Mouse (Mus musculus) forebrain, embryonic 15.5 days (tissue): Measurements from ENCODE around the gene Gyg. TPM values are rescaled to one million over a fixed set of nuclear protein-coding genes. Genes with fewer than 3 reads are reported as not detected.
A peak's percentile ranks its signal among the peaks of the same experiment; 100 is the strongest.

Source experiments
- ATAC-seq: fragments of 200-750 bp; cut with Nextera tagmentation; replicated peaks from 2 replicates; pipeline ENCODE4 v1.8.0; 2017; ENCODE audit warnings: mild to moderate bottlenecking, moderate TSS enrichment, moderate library complexity
- H3K27ac ChIP-seq: fragments of 300-500 bp; sonication (generic); replicated peaks from 2 replicates; pipeline ENCODE4 v1.5.1; 2015; ENCODE audit warnings: mild to moderate bottlenecking, inconsistent platforms
- H3K27me3 ChIP-seq: fragments of 300-500 bp; sonication (generic); 2 replicates; pipeline ENCODE4 v1.6.1; 2015; ENCODE audit warnings: inconsistent platforms
- H3K36me3 ChIP-seq: fragments of 300-500 bp; sonication (generic); 2 replicates; pipeline ENCODE4 v1.6.1; 2015; ENCODE audit warnings: mild to moderate bottlenecking, inconsistent platforms
- H3K4me1 ChIP-seq: fragments of 300-500 bp; sonication (generic); 2 replicates; pipeline ENCODE4 v1.6.1; 2015; ENCODE audit warnings: inconsistent platforms
- H3K4me2 ChIP-seq: fragments of 300-500 bp; sonication (generic); replicated peaks from 2 replicates; pipeline ENCODE4 v1.6.1; 2015; ENCODE audit warnings: mild to moderate bottlenecking, inconsistent platforms
- H3K4me3 ChIP-seq: fragments of 300-500 bp; sonication (generic); 2 replicates; pipeline ENCODE4 v1.5.1; 2015; ENCODE audit warnings: mild to moderate bottlenecking, inconsistent platforms
- H3K9ac ChIP-seq: fragments of 300-500 bp; sonication (generic); replicated peaks from 2 replicates; pipeline ENCODE4 v1.6.1; 2015; ENCODE audit warnings: mild to moderate bottlenecking, inconsistent platforms
- H3K9me3 ChIP-seq: fragments of 300-500 bp; sonication (generic); 2 replicates; pipeline ENCODE4 v1.6.1; 2016; ENCODE audit warnings: inconsistent platforms
- WGBS: fragments of 180-500 bp; shearing (Covaris S2); methylation state at CpG from one replicate; pipeline ENCODE4 v1.1.7; 2015; ENCODE audit warnings: mixed read lengths; 5-methylcytosine and 5-hydroxymethylcytosine counted together
- polyA plus RNA-seq: library from polyadenylated mRNA; unstranded; fragments of >200 nt; fragmentation: Nextera tagmentation; extraction: Ambion mirVana; gene quantifications from 2 replicates; pipeline ENCODE4 v1.2.1, GENCODE M21; 2015

The Gyg gene
- polyA plus RNA-seq, result 29.4 and 30.9 TPM in 2 replicates

DNA sequence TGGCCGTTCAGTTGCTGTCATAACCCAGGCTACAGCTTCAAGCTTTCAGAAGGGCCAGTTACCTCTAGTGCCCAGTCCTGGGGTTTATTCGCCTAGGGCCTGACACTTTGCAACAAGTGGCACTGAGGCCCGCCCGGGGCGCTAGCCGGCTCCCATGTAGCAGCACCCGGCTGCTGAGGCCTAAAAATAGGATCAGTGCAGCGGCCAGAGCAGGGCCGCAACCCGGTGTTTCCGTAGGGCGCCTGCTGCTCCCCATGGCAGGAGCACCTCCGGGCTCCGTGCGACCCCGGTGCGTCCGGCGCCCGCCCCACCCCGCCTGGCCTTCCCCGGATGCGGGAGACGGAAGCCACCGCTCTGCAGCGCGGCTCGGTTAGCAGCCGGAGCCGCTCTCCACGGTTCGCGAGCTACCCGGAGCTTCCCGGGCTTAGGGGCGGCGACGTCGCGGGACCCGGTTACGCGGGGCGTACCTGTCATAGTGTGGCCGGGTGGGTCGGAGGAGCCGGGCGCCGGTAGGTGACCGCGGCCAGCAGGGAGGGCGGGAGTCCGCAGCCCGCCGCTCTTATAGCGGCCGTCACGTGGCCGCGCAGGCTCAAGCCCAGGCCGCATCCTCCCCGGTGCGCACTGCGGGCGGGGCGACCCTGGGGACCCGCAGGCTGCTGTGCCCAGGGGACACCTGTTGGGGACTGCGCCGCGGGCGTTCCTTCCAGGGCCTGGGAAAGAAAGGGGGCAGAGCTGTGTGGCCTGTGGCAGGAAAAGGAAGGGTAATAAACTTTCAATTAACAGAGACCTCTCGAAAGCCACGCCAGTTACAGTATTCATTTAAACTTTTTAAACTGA, at the start of gene Gyg:
Gene Gyg (minus strand): TSS at position 787 of the 837 bp plus-strand sequence.
- no peak within 1 kb of the TSS for H3K27ac ChIP-seq
- H3K4me1 ChIP-seq, result peaks cover 7% of the 10 kb centered on the region
- peak within 1 kb of the TSS; percentile 75 for H3K4me3 ChIP-seq
- H3K9ac ChIP-seq, result peak within 1 kb of the TSS; percentile 71
- H3K36me3 ChIP-seq, result peaks cover under 1% of the 10 kb centered on the region; the same call in 1 of the 2 replicates
- ATAC-seq, result peak; percentile 95
- no peaks in the 10 kb centered on the region for H3K27me3 ChIP-seq
- peaks cover 5% of the 10 kb centered on the region; the same call in 1 of the 2 replicates for H3K9me3 ChIP-seq
- H3K4me2 ChIP-seq, result peak within 1 kb of the TSS; percentile 77
- WGBS, result under 1% methylated on average over 72 of the region's 73 CpGs

DNA sequence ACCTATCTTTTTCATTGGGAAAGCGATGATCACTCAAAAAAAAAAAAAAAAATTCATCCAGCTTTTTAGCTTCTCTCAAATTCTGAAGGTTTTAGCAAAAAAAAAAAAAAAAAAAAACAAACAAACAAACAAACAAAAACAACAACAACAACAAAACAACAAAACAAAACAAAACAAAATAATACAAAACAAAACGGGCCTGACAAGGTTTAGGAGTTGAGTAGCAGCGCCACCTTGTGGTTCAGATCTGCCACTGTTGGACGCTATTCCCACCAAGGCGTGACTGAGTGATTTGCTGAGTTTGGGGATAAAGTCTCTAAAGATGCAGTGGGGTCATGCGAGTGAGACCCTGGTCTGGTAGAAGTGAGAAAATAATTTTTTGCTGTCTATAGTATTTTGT, 43.8 kb upstream of the Gyg start:
- no peaks in the 10 kb centered on the region for H3K36me3 ChIP-seq
- peak; percentile 72; the same call in 1 of the 2 replicates for ATAC-seq
- no peaks in the 10 kb centered on the region for H3K4me1 ChIP-seq
- no peaks in the 10 kb centered on the region for H3K27me3 ChIP-seq
- H3K4me3 ChIP-seq, result no peak overlapping the region
- no peak overlapping the region for H3K4me2 ChIP-seq
- 27% methylated on average over 6 of the region's 6 CpGs for WGBS
- no peaks in the 10 kb centered on the region for H3K9me3 ChIP-seq
- H3K27ac ChIP-seq, result no peak overlapping the region
- H3K9ac ChIP-seq, result no peak overlapping the region

DNA sequence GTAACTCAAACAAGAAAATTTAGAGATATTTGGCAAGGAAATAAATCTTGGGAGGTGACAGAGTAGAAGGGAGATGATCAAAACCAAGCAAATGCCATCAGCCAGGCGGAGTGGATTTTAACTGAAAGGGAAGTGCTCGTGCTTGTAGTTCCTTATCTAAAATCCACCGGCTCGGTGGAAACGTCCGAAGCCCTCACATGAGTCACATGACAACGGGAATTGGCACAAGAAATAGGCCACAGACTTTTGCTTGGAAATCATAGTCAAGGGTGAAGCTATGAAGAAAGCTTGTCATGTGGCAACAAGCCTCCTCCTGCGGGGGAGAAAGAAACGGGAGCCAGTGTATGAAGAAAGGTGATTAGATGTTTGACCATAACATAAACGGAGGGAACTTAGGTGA, 42.8 kb upstream of the Gyg start:
- no peak for ATAC-seq
- WGBS, result 91% methylated on average over 10 of the region's 10 CpGs
- no peaks in the 10 kb centered on the region for H3K27me3 ChIP-seq
- H3K27ac ChIP-seq, result no peak overlapping the region
- no peak overlapping the region for H3K4me3 ChIP-seq
- H3K9me3 ChIP-seq, result no peaks in the 10 kb centered on the region
- H3K4me2 ChIP-seq, result no peak overlapping the region
- no peaks in the 10 kb centered on the region for H3K4me1 ChIP-seq
- no peaks in the 10 kb centered on the region for H3K36me3 ChIP-seq
- no peak overlapping the region for H3K9ac ChIP-seq

- H3K27ac ChIP-seq, result no peak overlapping the region
- H3K36me3 ChIP-seq, result no peaks in the 10 kb centered on the region
- no peak overlapping the region for H3K4me2 ChIP-seq
- no peak overlapping the region for H3K9ac ChIP-seq
- H3K9me3 ChIP-seq, result no peaks in the 10 kb centered on the region
- no peak overlapping the region for H3K4me3 ChIP-seq
- 82% methylated on average over 5 of the region's 5 CpGs for WGBS
- ATAC-seq, result no peak
- H3K4me1 ChIP-seq, result no peaks in the 10 kb centered on the region
- H3K27me3 ChIP-seq, result no peaks in the 10 kb centered on the region
Observed at GRCm38 (mm10) chr3:20188976-20189675, 34.0 kb upstream of the Gyg start.

DNA sequence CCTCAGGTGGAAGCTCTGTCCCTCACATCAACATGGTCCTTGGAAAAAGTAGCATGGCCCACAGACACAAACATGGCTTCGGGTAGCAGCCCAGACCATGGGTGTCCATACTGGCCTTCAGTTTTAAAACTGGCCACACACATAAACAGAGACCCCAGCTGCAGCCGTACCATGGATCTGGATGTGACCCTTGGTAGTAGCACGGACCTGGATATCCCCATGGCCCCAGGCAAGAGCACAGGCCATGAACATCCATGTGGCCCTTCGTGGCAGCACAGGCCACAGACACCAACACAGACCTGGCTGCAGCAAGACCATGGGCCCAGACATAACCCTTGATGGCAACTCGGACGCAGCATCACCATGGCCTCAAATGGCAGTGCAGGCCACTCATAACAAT, 17.3 kb upstream of the Gyg start:
- Histone ChIP-seq H3K4me3 (no peak overlapping the region), H3K9ac (no peak overlapping the region), H3K27ac (no peak overlapping the region), H3K9me3 (no peaks in the 10 kb centered on the region), H3K4me2 (no peak overlapping the region), H3K4me1 (no peaks in the 10 kb centered on the region), H3K36me3 (no peaks in the 10 kb centered on the region), H3K27me3 (no peaks in the 10 kb centered on the region)
- no peak for ATAC-seq
- 89% methylated on average over 6 of the region's 6 CpGs for WGBS

- WGBS, result 88% methylated on average over 1 of the region's 1 CpGs
Observed at GRCm38 (mm10) chr3:20167487-20167886, 12.4 kb upstream of the Gyg start.

DNA sequence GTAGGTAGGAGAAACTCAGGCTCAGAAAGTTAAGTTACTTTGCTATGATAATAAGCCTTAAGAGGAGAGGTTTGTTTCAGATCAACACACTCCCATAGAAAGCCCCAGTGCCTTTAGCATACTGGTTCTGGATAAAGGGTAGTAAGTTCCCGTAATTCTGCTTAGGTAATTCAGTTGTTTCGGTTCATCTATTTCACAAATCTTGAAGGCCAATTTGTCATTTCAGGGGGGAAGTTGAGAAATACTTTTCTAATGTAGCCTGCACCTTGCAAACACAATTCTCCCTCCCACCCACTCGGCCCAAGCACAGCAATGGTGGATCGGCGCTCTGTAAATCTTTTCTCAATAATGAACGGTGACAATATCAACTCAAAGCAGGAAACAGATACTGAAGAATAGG, 359 bp upstream of the Gyg start:
- H3K9me3 ChIP-seq, result peaks cover 5% of the 10 kb centered on the region; the same call in 1 of the 2 replicates
- no peaks in the 10 kb centered on the region for H3K36me3 ChIP-seq
- no peak for ATAC-seq
- H3K27me3 ChIP-seq, result no peaks in the 10 kb centered on the region
- peak overlapping the region; percentile 75; the same call in 1 of the 2 replicates for H3K4me3 ChIP-seq
- peak overlapping the region; percentile 77 for H3K4me2 ChIP-seq
- H3K27ac ChIP-seq, result no peak overlapping the region
- H3K4me1 ChIP-seq, result peaks cover 7% of the 10 kb centered on the region
- WGBS, result 87% methylated on average over 6 of the region's 6 CpGs
- no peak overlapping the region for H3K9ac ChIP-seq

More at GRCm38 (mm10) chr3:20167487-20167886, 12.4 kb upstream of the Gyg start:
- Histone ChIP-seq H3K27me3 (no peaks in the 10 kb centered on the region), H3K27ac (no peak overlapping the region), H3K36me3 (no peaks in the 10 kb centered on the region), H3K4me2 (no peak overlapping the region), H3K9ac (no peak overlapping the region), H3K9me3 (no peaks in the 10 kb centered on the region), H3K4me1 (no peaks in the 10 kb centered on the region), H3K4me3 (no peak overlapping the region)
- no peak for ATAC-seq

DNA sequence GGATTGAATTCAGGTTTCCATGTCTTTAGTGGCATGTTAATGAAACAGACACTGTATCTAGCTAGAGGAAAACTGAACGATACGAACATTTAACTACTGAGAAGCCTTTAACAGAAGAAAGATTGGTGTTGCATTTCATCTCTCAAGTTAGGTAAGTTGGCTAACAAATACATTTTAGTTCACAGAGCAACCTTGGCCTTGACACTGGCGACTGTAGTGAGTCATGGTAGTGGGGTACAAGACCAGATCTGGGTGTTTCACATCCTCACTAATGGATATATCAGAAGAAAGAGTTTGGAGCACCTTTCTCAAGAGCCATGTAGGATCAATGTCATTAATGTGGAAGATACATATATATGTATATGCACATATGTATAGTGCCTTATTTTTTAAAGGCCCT, 3.5 kb downstream of the Gyg start:
- ATAC-seq, result no peak
- peaks cover 9% of the 10 kb centered on the region for H3K4me1 ChIP-seq
- no peak overlapping the region for H3K4me2 ChIP-seq
- no peak overlapping the region for H3K27ac ChIP-seq
- no peaks in the 10 kb centered on the region for H3K27me3 ChIP-seq
- H3K36me3 ChIP-seq, result peaks cover 4% of the 10 kb centered on the region; the same call in 1 of the 2 replicates
- no peaks in the 10 kb centered on the region for H3K9me3 ChIP-seq
- no peak overlapping the region for H3K9ac ChIP-seq
- H3K4me3 ChIP-seq, result no peak overlapping the region
- 97% methylated on average over 3 of the region's 3 CpGs for WGBS

GRCm38 (mm10) chr3:20150511-20150910, 4.6 kb downstream of the Gyg start:
- WGBS, result 78% methylated on average over 2 of the region's 2 CpGs
- no peak overlapping the region for H3K27ac ChIP-seq
- H3K4me3 ChIP-seq, result no peak overlapping the region
- H3K36me3 ChIP-seq, result peaks cover 4% of the 10 kb centered on the region; the same call in 1 of the 2 replicates
- no peak overlapping the region for H3K4me2 ChIP-seq
- H3K9ac ChIP-seq, result no peak overlapping the region
- H3K9me3 ChIP-seq, result no peaks in the 10 kb centered on the region
- peaks cover 9% of the 10 kb centered on the region for H3K4me1 ChIP-seq
- ATAC-seq, result no peak
- no peaks in the 10 kb centered on the region for H3K27me3 ChIP-seq

DNA sequence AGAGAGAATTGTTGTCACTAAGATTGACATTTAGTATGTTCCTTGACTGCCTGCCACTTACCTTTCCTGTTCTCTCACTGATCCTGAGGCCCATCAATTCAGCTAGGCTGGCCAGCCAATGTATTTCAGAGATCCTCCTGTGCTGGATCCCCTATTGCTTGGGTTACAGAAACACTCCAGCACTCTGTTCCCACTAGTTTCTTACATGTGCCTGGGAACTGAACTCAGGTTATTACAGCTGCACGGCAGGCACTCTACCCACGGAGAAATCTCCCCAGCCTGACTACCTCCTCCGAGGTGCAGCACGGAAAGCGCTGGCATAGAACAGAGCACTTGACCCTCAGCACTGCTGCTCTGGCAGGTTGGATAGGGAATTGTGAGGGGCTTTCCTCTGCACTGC, 7.5 kb downstream of the Gyg start:
- Histone ChIP-seq H3K4me3 (no peak overlapping the region), H3K27me3 (no peaks in the 10 kb centered on the region), H3K27ac (no peak overlapping the region), H3K4me1 (0 out of 2 replicates have a peak, but pooled peaks cover 2% of the 10 kb centered on the region), H3K4me2 (no peak overlapping the region), H3K9ac (no peak overlapping the region), H3K36me3 (peaks cover 4% of the 10 kb centered on the region; the same call in 1 of the 2 replicates), H3K9me3 (no peaks in the 10 kb centered on the region)
- 87% methylated on average over 5 of the region's 5 CpGs for WGBS
- ATAC-seq, result no peak

DNA sequence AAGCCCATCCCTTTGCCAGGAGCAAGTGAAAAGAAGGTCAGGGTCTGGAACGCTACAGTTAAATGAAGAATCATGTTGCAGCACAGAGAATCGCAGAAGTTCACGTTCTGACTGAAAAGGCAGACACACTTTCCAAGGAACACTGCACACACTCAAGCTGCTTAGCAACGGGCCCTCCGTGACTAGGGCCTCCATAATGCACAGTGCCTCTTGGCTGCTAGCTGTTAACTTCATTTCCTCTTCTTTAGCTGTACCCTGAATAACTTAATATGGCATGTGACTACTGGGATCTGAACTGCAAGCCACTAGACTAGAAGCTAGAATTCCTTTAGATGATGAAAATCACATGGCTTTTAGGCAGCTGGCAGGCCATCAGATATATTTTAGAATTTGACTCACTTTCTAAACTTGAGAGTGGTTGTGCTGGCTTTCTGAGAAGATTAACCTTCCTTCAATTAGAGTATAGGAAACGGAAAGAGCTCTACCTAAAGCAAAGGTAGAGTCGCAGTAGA, 8.2 kb downstream of the Gyg start:
- Histone ChIP-seq H3K27me3 (no peaks in the 10 kb centered on the region), H3K4me3 (no peak overlapping the region), H3K9ac (no peak overlapping the region), H3K36me3 (peaks cover 4% of the 10 kb centered on the region; the same call in 1 of the 2 replicates), H3K27ac (no peak overlapping the region), H3K9me3 (no peaks in the 10 kb centered on the region), H3K4me2 (no peak overlapping the region), H3K4me1 (0 out of 2 replicates have a peak, but pooled peaks cover 2% of the 10 kb centered on the region)
- peak; percentile 71; the same call in 1 of the 2 replicates for ATAC-seq
- 48% methylated on average over 7 of the region's 7 CpGs for WGBS

DNA sequence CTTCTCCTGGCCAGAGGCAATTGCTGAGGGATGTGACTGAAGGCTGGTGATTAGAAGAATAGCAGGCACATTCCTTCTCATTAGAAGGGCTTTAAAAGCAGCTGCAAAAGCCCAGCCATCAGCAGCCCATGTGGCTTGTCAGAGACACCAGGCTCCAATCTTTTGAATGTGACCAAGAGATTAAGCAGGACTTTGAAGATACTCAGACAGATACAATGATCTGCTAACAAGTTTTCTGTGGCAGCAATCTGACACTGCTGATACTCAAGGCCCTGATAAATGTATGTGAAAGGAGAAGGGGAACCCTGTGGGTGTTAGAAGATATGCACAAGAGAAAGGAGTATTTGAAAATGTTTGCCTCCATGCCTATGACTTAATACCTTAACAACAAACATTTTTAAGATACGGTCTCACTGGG, 9.4 kb downstream of the Gyg start:
- Histone ChIP-seq H3K4me2 (no peak overlapping the region), H3K27me3 (no peaks in the 10 kb centered on the region), H3K36me3 (peaks cover 4% of the 10 kb centered on the region; the same call in 1 of the 2 replicates), H3K27ac (no peak overlapping the region), H3K9ac (no peak overlapping the region), H3K4me1 (0 out of 2 replicates have a peak, but pooled peaks cover 2% of the 10 kb centered on the region), H3K4me3 (no peak overlapping the region), H3K9me3 (no peaks in the 10 kb centered on the region)
- ATAC-seq, result no peak
- 22% methylated on average over 1 of the region's 1 CpGs for WGBS
